Mouse (Mus musculus) macrophage (primary cell): ENCODE data around the gene Tex101. TPM values are rescaled to one million over a fixed set of nuclear protein-coding genes. Genes with fewer than 3 reads are reported as not detected.
"Not testable (repeated sequence)": the region's sequence is repeated elsewhere in the genome, so short reads cannot be mapped to it uniquely, and the experiment has no call there.

Experiments used
- H3K27ac ChIP-seq: fragments of 350-480 bp; formaldehyde crosslinking; 2 replicates; pipeline ENCODE4 v1.9.0; 2021
- H3K36me3 ChIP-seq: fragments of 350-480 bp; formaldehyde crosslinking; 2 replicates; pipeline ENCODE4 v1.9.0; 2021; ENCODE audit errors: inconsistent target
- H3K4me3 ChIP-seq: fragments of 350-480 bp; formaldehyde crosslinking; 2 replicates; pipeline ENCODE4 v1.9.0; 2021; ENCODE audit errors: inconsistent target
- H3K79me2 ChIP-seq: fragments of 350-480 bp; formaldehyde crosslinking; 2 replicates; pipeline ENCODE4 v1.9.0; 2021; ENCODE audit errors: inconsistent target
- WGBS: methylation state at CpG from one replicate; pipeline ENCODE4 v1.1.7; 2026; ENCODE audit warnings: inconsistent platforms; ENCODE audit not compliant: missing documents; 5-methylcytosine and 5-hydroxymethylcytosine counted together
- polyA plus RNA-seq: library from polyadenylated mRNA; stranded (reverse); fragments of 250-400 nt; gene quantifications from 3 replicates; pipeline ENCODE4 v1.2.4, GENCODE M21; 2018; ENCODE audit warnings: inconsistent platforms
- total RNA-seq, 78 experiments: library from RNA; depleted of rRNA; stranded (reverse); fragments of 250-400 nt; gene quantifications; 1 replicate in 9 of 78; 2 replicates in 24 of 78; 3 replicates in 43 of 78; 4 replicates in 2 of 78; pipeline ENCODE4 v1.2.4; 2018; ENCODE audit warnings: inconsistent platforms in 56 of 78

The Tex101 gene
- total RNA-seq (2018; cell fraction: chromatin; rRNA removed) = not detected
- total RNA-seq (2018; cell fraction: cytosol; rRNA removed) = not detected
- total RNA-seq (2018; cell fraction: nucleus; rRNA removed) = not detected
- not detected in 3 replicates for polyA plus RNA-seq

- Histone ChIP-seq H3K79me2 (no peaks in the 10 kb centered on the region), H3K4me3 (no peak within 1 kb of the TSS), H3K36me3 (no peaks in the 10 kb centered on the region), H3K27ac (no peak within 1 kb of the TSS)
- WGBS = 93% methylated on average over 9 of the region's 9 CpGs
Observed at GRCm38 (mm10) chr7:24676575-24676974, at the start of gene Tex101. TSS of gene Tex101 (minus strand) at chr7:24676675.

- WGBS = 24% methylated on average over 6 of the region's 6 CpGs
- no peak overlapping the region for H3K4me3 ChIP-seq
- no peaks in the 10 kb centered on the region for H3K36me3 ChIP-seq
- H3K27ac ChIP-seq = no peak overlapping the region
- no peaks in the 10 kb centered on the region for H3K79me2 ChIP-seq
Observed at GRCm38 (mm10) chr7:24715039-24715438, 38.6 kb upstream of the Tex101 start.

DNA sequence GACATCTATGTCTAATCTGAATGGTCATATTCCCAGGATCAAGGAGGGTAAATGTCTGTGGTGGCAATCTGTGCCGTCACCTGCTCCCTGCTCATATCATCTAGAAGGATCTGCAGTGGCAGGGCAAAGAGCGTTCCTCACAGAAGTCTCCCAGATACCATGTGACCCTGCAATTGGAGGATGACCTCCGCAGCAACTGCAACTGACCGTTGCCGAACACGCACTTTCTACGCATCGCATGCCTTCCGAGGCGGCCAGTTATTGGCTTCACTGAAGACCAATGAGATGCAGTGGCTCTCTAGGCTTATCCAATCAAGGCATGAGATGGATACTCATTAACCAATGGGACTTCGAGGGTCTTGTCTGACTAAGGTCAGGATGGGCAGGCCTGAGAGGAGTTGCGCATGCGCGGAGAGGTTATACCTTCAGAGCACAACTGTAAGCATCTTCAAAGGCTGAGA lies 32.4 kb upstream of the Tex101 start, which contains the start of gene BC049730:
BC049730 (plus strand) TSS at position 411 of the 461 bp plus-strand sequence.
- 96% methylated on average over 14 of the region's 14 CpGs for WGBS
- Histone ChIP-seq H3K4me3 (no peak within 1 kb of the TSS), H3K36me3 (no peaks in the 10 kb centered on the region), H3K79me2 (no peaks in the 10 kb centered on the region), H3K27ac (no peak within 1 kb of the TSS)

DNA sequence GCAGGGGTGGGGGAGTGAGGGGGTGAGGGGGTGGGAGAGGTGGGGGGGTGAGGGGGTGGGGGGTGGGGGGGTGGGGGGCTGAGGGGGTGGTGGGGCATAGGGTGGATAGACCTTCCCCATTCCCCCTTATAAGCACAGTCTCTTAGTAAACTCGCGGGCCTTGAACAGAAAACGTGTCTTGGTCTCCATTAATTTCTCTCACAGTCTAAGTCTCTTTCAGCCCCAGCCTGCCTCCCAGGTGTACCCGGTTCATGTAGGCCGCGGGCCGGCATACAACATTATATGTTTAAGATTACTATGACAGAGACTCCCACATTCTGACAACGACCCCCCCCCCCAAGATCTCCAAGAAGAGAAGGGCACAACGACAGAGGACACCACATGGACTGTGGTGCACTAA lies 26.4 kb upstream of the Tex101 start:
- H3K27ac ChIP-seq, H3K4me3 ChIP-seq, H3K79me2 ChIP-seq, H3K36me3 ChIP-seq: not testable (repeated sequence)
- 78% methylated on average over 8 of the region's 9 CpGs for WGBS

DNA sequence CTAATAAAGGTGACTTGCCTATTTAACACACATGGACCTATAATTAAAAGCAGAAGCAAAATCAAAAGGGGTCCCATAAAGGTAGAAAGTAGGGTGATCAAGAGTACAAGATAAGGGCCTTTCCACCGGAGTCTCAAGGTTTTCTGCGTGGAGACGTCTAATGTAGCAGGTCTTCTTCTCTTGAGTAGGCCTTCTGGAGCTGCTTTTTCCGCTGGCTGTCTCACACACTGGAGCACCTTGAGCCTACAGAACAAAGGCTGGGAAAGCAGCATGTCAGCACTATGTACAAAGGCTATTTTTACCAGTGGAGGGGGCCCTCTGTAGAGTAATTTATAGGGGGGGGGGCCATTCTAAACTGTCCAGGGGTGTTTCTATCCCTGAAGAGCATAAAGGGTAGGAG lies 21.4 kb upstream of the Tex101 start:
- H3K79me2 ChIP-seq, H3K4me3 ChIP-seq, H3K27ac ChIP-seq, H3K36me3 ChIP-seq: not testable (repeated sequence)
- WGBS = 100% methylated on average over 1 of the region's 4 CpGs

- H3K4me3 ChIP-seq, H3K27ac ChIP-seq, H3K79me2 ChIP-seq, H3K36me3 ChIP-seq: not testable (repeated sequence)
- WGBS = no CpG with 5 or more reads among the region's 3 CpGs
Observed at GRCm38 (mm10) chr7:24692693-24693092, 16.2 kb upstream of the Tex101 start.

DNA sequence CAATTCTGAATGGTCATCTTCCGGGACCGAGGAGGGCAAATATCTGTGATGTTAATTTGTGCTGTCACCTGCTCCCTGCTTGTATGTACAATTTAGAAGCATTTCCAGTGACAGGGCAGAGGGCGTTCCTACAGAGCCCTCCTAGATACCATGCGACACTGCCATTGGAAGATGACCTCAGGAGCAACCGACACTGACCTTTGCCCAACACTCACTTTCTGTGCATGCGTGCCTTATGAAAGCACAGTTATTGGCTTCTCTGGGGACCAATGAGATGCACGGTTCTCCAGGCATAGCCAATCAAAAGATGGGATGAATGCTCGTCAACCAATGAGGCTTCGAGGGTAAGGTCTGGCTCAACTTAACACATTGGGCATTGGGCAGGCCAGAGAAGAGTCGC lies 11.0 kb upstream of the Tex101 start:
- H3K27ac ChIP-seq, H3K4me3 ChIP-seq, H3K36me3 ChIP-seq, H3K79me2 ChIP-seq: not testable (repeated sequence)
- 94% methylated on average over 10 of the region's 10 CpGs for WGBS

DNA sequence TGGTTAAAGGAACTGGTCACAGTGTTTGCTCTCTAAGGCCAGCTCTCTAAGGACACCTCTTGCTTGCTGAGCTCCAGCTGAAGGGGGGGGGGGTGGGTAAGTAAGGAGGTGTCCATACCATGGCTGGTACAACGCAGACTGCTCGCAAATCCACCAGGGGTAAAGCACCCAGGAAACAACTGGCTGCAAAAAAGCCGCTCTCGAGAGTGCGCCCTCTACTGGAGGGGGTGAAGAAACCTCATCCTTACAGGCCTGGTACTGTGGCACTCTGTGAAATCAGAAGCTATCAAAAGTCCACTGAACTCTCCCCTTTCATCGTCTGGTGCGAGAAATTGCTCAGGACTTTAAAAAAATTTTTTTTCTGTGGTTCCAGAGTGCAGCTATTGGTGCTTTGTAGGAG lies 7.6 kb upstream of the Tex101 start:
- not testable (repeated sequence) for H3K36me3 ChIP-seq, H3K79me2 ChIP-seq, H3K4me3 ChIP-seq, H3K27ac ChIP-seq
- WGBS = 80% methylated on average over 3 of the region's 7 CpGs

GRCm38 (mm10) chr7:24671944-24672439 lies 4.5 kb downstream of the Tex101 start:
- Histone ChIP-seq H3K36me3 (no peaks in the 10 kb centered on the region), H3K4me3 (no peak overlapping the region), H3K27ac (no peak overlapping the region), H3K79me2 (no peaks in the 10 kb centered on the region)
- WGBS = 93% methylated on average over 23 of the region's 23 CpGs

GRCm38 (mm10) chr7:24664959-24665358 lies 11.5 kb downstream of the Tex101 start:
- WGBS = 83% methylated on average over 9 of the region's 9 CpGs
- no peak overlapping the region for H3K27ac ChIP-seq
- no peak overlapping the region for H3K4me3 ChIP-seq
- no peaks in the 10 kb centered on the region for H3K36me3 ChIP-seq
- no peaks in the 10 kb centered on the region for H3K79me2 ChIP-seq

GRCm38 (mm10) chr7:24664301-24664700 lies 12.2 kb downstream of the Tex101 start:
- WGBS = 69% methylated on average over 8 of the region's 8 CpGs
- H3K79me2 ChIP-seq = no peaks in the 10 kb centered on the region

GRCm38 (mm10) chr7:24662575-24662974 lies 13.9 kb downstream of the Tex101 start:
- WGBS = 5% methylated on average over 8 of the region's 8 CpGs
- Histone ChIP-seq H3K79me2 (no peaks in the 10 kb centered on the region), H3K4me3 (no peak overlapping the region), H3K27ac (no peak overlapping the region), H3K36me3 (no peaks in the 10 kb centered on the region)

More at GRCm38 (mm10) chr7:24664301-24664700, 12.2 kb downstream of the Tex101 start:
- Histone ChIP-seq H3K27ac (no peak overlapping the region), H3K36me3 (no peaks in the 10 kb centered on the region), H3K4me3 (no peak overlapping the region)

GRCm38 (mm10) chr7:24661118-24661904 lies 15.2 kb downstream of the Tex101 start:
- WGBS = 10% methylated on average over 17 of the region's 17 CpGs
- H3K27ac ChIP-seq = peak overlapping the region; percentile 17; the same call in 1 of the 2 replicates

GRCm38 (mm10) chr7:24659737-24660357 lies 16.6 kb downstream of the Tex101 start:
- no peaks in the 10 kb centered on the region for H3K36me3 ChIP-seq
- H3K27ac ChIP-seq = no peak overlapping the region
- no peak overlapping the region for H3K4me3 ChIP-seq
- H3K79me2 ChIP-seq = no peaks in the 10 kb centered on the region
- 90% methylated on average over 12 of the region's 12 CpGs for WGBS

More at GRCm38 (mm10) chr7:24661118-24661904, 15.2 kb downstream of the Tex101 start:
- Histone ChIP-seq H3K36me3 (no peaks in the 10 kb centered on the region), H3K4me3 (no peak overlapping the region), H3K79me2 (no peaks in the 10 kb centered on the region)

DNA sequence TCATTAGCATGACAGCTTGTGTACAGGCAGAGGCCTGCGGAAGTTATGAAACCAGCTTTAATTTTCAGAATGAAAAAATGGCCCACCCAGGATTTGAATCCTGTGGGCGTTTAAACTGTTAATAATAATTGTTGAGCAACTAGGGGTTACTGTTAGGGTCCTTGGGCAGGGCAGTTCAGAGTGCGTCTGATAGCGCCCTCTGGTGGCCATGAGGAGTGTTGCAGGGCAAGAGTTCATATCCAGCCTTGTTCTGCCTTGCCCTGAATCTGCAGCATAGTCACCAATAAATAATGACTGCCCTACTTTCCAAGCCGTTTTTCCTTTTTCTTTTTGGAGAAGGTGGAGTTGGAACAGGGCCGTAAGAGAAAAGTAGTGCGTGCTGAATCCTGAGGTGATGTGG lies 22.8 kb downstream of the Tex101 start:
- Histone ChIP-seq H3K36me3 (no peaks in the 10 kb centered on the region), H3K79me2 (no peaks in the 10 kb centered on the region), H3K4me3 (no peak overlapping the region), H3K27ac (no peak overlapping the region)
- WGBS = 25% methylated on average over 7 of the region's 7 CpGs
